Mouse (Mus musculus) common myeloid progenitor, adult 5-6 weeks (primary cell): ENCODE measurements around the gene Tmem56. TPM values are rescaled to one million over a fixed set of nuclear protein-coding genes. Genes with fewer than 3 reads are reported as not detected.

ENCODE experiments used
- ATAC-seq: replicated peaks from 2 replicates; pipeline ENCODE4 v1.8.0; 2016; ENCODE audit warnings: low read depth, mild to moderate bottlenecking, moderate TSS enrichment, inconsistent platforms; ENCODE audit not compliant: poor library complexity, severe bottlenecking
- total RNA-seq: library from RNA; stranded (forward); fragments of 200-1000, 187-1606 nt; gene quantifications from 2 replicates; pipeline ENCODE4 v1.2.3, GENCODE M21; 2017

The Tmem56 gene
- total RNA-seq: 14.7 and 15.3 TPM in 2 replicates

GRCm38 (mm10) chr3:121282998-121283397, at the start of gene Tmem56:
Tmem56 (minus strand) TSS chr3:121283098.
- ATAC-seq: no peak

GRCm38 (mm10) chr3:121330244-121330646, 47.3 kb upstream of the Tmem56 start:
- peak; percentile 86 for ATAC-seq

DNA sequence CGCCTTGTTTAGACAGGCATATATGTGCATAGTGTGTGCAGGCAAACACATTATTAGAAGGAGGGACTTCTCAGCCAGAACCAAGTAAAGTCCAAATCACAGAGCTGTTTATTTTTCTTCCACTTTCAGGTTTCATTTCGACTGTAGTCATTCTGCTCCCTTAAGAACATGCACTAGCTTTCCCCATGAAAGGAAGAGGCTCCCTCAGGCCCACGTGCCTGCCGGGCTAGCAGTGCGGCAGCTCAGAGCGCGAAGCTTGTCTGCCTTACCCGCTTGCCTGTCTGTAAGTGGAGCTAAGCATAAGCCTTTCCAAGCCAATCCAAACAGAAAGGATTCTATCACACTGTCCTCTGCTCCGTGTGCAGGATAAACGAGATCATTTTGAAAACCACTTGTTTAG, 46.7 kb upstream of the Tmem56 start:
- no peak for ATAC-seq

DNA sequence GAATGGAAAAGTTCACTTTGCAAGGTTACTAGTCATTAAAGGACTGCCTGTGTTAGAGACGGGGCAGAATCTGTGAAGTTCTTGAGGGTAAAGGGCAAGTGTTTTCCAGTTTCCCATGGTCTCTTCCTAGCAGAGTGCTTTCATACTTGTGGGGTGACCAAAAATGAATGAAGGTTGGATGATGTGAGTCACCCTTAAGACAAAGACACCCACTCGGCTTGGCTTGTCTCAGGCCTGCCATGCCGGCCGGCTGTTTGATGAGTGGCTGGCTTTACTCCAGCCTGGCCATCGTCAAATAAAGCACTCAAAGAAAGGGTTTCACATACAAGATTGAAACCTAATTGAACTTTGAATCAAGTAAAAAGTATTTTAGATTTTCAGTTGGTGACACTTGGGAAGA, 44.5 kb upstream of the Tmem56 start:
- no peak for ATAC-seq

- no peak for ATAC-seq
These were observed 40.5 kb upstream of the Tmem56 start for GRCm38 (mm10) chr3:121323371-121323770.

- no peak for ATAC-seq
These were observed 38.0 kb upstream of the Tmem56 start for GRCm38 (mm10) chr3:121320896-121321295.

GRCm38 (mm10) chr3:121319906-121320305, 37.0 kb upstream of the Tmem56 start:
- no peak for ATAC-seq

GRCm38 (mm10) chr3:121315498-121315897, 32.6 kb upstream of the Tmem56 start:
- no peak for ATAC-seq

- no peak for ATAC-seq
These were observed 31.3 kb upstream of the Tmem56 start for GRCm38 (mm10) chr3:121314149-121314548.

GRCm38 (mm10) chr3:121312979-121313378, 30.1 kb upstream of the Tmem56 start:
- ATAC-seq: no peak

DNA sequence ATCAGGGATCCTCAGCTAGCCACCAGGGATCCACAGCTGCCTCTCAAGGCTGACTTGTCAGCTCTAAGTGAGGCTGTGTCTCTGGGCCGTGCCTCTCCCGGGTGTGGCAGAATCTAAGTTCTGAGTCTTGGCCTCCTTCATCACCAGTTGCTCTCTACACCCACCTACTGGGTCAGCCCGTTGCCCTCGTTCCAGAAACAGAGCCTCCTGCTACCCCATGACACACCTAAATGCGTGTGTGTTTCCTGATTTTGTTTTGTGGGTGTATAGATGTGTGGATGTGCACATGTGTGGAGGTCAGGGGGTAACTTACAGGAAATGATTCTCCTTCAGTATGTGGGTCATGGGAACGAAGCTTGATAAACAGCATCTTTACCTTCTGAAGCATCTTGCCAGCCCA, 29.5 kb upstream of the Tmem56 start:
- ATAC-seq: no peak

DNA sequence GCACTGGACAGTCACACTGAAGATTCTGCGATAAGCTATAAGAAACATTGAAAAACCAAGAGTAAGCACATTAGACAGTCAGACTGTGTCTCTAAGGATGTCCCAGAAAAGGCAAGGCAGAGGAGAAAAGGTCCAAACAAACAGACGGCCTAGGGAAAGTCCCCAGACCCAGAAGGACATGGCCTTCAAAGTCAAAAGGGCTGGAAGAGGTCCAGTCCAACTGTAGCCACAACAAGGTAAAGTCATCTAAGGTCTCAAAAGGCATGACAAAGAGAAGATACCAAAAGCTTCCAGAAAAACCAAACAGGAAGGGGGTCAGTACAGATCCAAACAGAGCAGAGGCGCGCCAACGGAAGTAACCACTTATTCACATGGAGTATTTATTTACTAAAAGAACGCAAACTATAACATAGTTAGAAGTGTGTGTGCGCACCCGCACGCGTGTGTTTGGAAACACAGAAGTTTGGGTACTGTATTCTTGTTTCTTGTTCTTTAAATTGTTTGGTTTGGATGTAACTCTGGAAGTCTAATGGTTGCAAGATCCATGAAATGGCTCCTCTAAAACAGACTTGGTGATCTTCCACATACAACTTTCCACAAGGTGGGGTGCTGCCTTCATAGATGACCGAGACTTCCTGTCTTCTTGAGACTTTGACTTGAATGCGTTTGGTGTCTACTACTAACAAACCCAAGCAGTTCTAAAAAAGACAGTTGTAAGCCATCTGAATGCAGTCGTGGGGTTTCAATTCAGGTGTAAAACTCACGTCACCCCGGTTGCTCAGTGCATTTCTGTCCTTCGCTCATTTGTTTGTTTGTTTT, 27.2 kb upstream of the Tmem56 start:
- ATAC-seq: no peak

- peak; percentile 64 for ATAC-seq
These were observed 26.5 kb upstream of the Tmem56 start for GRCm38 (mm10) chr3:121309429-121309828.

DNA sequence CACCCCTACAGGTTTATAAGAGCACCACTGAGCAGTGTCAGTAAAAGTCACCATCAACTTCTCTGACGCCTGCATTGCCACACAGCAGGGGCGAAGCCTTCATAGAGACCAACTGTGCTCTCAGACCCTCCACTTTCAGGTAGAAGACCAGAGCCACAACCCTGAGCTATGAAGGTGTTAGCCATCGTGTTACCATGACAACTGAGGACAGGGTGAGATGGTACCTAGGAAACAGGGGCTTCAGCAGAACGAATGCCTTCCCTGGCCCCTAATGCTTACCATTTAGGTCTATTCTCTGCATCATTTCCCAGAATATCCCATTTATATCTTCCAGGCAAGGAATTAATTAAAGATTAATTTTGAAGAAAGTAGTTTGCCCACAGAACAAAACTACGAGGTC, 26.0 kb upstream of the Tmem56 start:
- no peak for ATAC-seq

- peak; percentile 87 for ATAC-seq
These were observed 24.8 kb upstream of the Tmem56 start for GRCm38 (mm10) chr3:121307532-121308234.

DNA sequence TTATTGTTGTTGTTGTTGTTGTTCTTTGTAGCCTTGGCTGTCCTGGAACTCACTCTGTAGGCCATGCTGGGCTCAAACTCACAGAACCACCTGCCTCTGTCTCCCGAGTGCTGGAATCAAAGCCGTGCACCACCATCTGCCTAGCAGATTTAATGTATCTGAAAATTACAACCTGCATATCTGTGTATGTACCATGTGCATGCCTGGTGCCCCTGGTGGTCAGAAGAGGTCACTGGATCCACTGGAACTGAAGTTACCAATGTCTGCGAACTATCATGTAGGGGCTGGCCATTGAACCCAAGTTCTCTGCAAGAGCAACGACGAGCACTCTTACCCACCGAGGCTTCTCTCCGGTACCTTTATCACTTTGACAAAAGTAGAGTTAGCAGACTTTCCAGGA, 23.7 kb upstream of the Tmem56 start:
- ATAC-seq: 0 out of 2 replicates have a peak, but pooled peaks have one; percentile 49

GRCm38 (mm10) chr3:121294200-121294599, 11.3 kb upstream of the Tmem56 start:
- no peak for ATAC-seq

GRCm38 (mm10) chr3:121291560-121292258, 8.8 kb upstream of the Tmem56 start, which contains the start of gene Alg14:
Alg14 (plus strand) TSS chr3:121291773.
- ATAC-seq: peak; percentile 95

GRCm38 (mm10) chr3:121291225-121291559, 8.3 kb upstream of the Tmem56 start:
- no peak for ATAC-seq

DNA sequence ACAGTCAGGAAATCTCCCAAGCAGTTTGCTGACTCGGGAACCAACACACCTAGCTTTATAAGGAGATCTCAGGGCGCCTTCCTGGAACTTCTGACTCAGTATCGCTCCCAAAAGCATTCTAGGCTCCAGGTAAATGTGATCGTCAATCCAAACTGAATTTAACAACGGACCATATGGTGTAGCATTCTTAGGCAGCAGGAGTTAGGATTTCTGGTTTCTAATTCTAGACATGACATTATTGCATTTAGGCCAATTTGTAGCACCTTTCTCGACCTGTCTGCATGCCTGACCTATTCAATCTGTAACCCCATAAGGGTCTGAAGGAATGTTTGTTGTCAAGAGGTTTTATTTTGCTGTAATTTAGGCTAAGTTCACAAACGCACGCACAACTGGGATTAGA, 7.8 kb upstream of the Tmem56 start:
- no peak for ATAC-seq

- no peak for ATAC-seq
These were observed 4.3 kb upstream of the Tmem56 start for GRCm38 (mm10) chr3:121287151-121287550.
